Mouse (Mus musculus): ENCODE data around the gene Olfr1199.

Olfr1199 gene

GRCm38 (mm10) chr2:88760369-88760768 is at the start of gene Olfr1199:
Gene Olfr1199, minus strand, starts transcription at chr2:88760469.
- DNase-seq (ENCODE audit: low read depth, low spot score), result no peak

GRCm38 (mm10) chr2:88792736-88793135 is 32.5 kb upstream of the Olfr1199 start, which contains the start of gene Olfr1201:
Gene Olfr1201, plus strand, starts transcription at chr2:88793036.
- no peak for DNase-seq (ENCODE audit: low read depth, low spot score)

DNA sequence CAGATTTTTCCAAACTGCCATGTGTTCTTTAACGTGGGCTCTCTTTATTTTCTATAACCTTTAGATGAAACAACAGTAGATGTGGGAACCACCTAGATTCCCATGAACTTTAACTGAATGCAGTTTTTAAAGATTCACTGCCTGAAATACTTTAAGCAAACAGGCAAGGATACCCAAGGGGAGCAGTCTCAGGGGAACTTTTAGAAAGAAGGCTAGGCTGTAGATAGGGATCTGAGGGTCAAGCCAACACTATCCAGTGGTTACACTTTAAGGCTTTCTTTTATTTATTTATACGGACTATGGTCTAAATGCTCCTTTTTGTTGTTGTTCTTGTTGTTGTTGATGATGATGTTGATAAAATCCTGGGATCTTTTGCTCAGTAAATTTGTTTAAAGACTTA is 10.1 kb upstream of the Olfr1199 start, which contains the start of gene Olfr1200:
Gene Olfr1200, minus strand, starts transcription at position 101 of the 400 bp plus-strand sequence.
- no peak for DNase-seq (ENCODE audit: low read depth, low spot score)

DNA sequence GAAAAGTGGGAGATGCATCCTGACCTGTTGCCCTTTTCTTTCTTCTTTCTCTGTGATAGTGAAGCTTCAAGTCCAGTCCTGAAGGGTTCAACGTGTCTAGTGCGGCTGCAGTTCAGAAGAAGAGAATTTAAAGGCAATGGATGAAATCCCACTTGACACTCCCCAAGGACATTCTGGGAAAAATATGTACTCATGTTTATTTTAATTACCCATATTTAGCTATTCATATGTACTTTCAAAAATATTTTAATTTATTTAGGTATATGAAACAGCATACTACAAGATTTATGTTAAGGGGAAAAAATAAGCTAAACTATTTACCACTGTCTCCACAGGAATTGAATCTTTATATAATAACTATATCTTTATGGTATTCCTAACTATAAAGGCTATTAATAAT is 9.0 kb downstream of the Olfr1199 start, which contains the start of gene Olfr1198:
Gene Olfr1198, minus strand, starts transcription at position 101 of the 400 bp plus-strand sequence.
- no peak for DNase-seq (ENCODE audit: low read depth, low spot score)

GRCm38 (mm10) chr2:88743379-88743778 is 16.9 kb downstream of the Olfr1199 start:
- DNase-seq (ENCODE audit: low read depth, low spot score), result no peak

GRCm38 (mm10) chr2:88732266-88732665 is 28.0 kb downstream of the Olfr1199 start, which contains the start of gene Olfr1197:
Gene Olfr1197, minus strand, starts transcription at chr2:88732366.
- no peak for DNase-seq (ENCODE audit: low read depth, low spot score)

DNA sequence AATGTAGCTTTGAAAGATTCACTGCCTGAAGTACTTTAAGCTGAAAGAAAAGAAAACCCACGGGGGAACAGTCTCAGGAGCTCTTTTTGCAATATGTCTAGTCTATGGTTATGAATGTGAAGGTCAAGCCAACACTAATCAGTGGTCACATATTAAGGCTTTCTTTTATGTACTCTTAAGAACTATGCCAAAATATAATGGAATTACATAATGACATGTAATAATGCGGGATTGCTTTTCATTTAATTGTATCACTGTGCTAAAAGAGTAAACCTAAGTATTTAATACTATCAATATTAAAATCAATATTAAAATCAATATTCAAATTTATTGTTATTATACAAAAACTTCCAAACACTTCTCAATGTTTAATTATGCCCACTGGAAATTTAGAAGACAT is 55.8 kb downstream of the Olfr1199 start, which contains the start of gene Olfr1196:
Gene Olfr1196, minus strand, starts transcription at position 101 of the 400 bp plus-strand sequence.
- no peak for DNase-seq (ENCODE audit: low read depth, low spot score)

All from forelimb bud, embryonic 11.5 days (tissue).